Mouse (Mus musculus): ENCODE measurements around the gene Tsc22d4. TPM values are rescaled to one million over a fixed set of nuclear protein-coding genes. Genes with fewer than 3 reads are reported as not detected.

The Tsc22d4 gene
- polyA plus RNA-seq, 1 experiment, result 32.4 TPM

- Histone ChIP-seq H3ac (ENCODE audit: control insufficient read depth, insufficient read length, low read depth) (no peak overlapping the region), H3K79me3 (ENCODE audit: low read depth) (no peaks in the 10 kb centered on the region), H3K4me3 (ENCODE audit: insufficient read depth, poor library complexity, severe bottlenecking) (no peak overlapping the region), H3K36me3 (ENCODE audit: control insufficient read depth, insufficient read depth) (no peaks in the 10 kb centered on the region), H3K27me3 (ENCODE audit: control insufficient read depth, insufficient read depth, insufficient read length) (no peaks in the 10 kb centered on the region), H3K79me2 (ENCODE audit: control insufficient read depth, insufficient read depth) (no peaks in the 10 kb centered on the region)
- TF ChIP-seq CEBPB (IDR thresholded peaks at IDR 0.05; ENCODE audit: low read depth) (no peak), USF1 (IDR thresholded peaks at IDR 0.05; ENCODE audit: low read depth) (no peak), MYOD1 (IDR thresholded peaks at IDR 0.05; ENCODE audit: control insufficient read depth, insufficient read length, low read depth) (no peak), CTCF (IDR thresholded peaks at IDR 0.05; ENCODE audit: control insufficient read depth, insufficient read depth, insufficient read length) (no peak), MYOG (IDR thresholded peaks at IDR 0.05; ENCODE audit: control insufficient read depth, extremely low read depth, insufficient read length) (no peak), MAX (IDR thresholded peaks at IDR 0.05) (no peak), FOSL1 (IDR thresholded peaks at IDR 0.05; ENCODE audit: insufficient read depth, low read length, poor library complexity, severe bottlenecking) (no peak)
Observed at GRCm38 (mm10) chr5:137723840-137724239, 21.7 kb upstream of the Tsc22d4 start.

- TF ChIP-seq MAX (IDR thresholded peaks at IDR 0.05) (no peak), MYOD1 (IDR thresholded peaks at IDR 0.05; ENCODE audit: control insufficient read depth, insufficient read length, low read depth) (no peak)
- no peak overlapping the region for H3ac ChIP-seq (ENCODE audit: control insufficient read depth, insufficient read length, low read depth)
- H3K79me2 ChIP-seq (ENCODE audit: control insufficient read depth, insufficient read depth), result no peaks in the 10 kb centered on the region
- H3K36me3 ChIP-seq (ENCODE audit: control insufficient read depth, insufficient read depth), result no peaks in the 10 kb centered on the region
- H3K79me3 ChIP-seq (ENCODE audit: low read depth), result no peaks in the 10 kb centered on the region
- no peak overlapping the region for H3K4me3 ChIP-seq (ENCODE audit: insufficient read depth, poor library complexity, severe bottlenecking)
- no peaks in the 10 kb centered on the region for H3K27me3 ChIP-seq (ENCODE audit: control insufficient read depth, insufficient read depth, insufficient read length)
Observed at GRCm38 (mm10) chr5:137726767-137727166, 18.8 kb upstream of the Tsc22d4 start.

- H3K79me2 ChIP-seq (ENCODE audit: control insufficient read depth, insufficient read depth), result no peaks in the 10 kb centered on the region
- no peak overlapping the region for H3ac ChIP-seq (ENCODE audit: control insufficient read depth, insufficient read length, low read depth)
- no peaks in the 10 kb centered on the region for H3K79me3 ChIP-seq (ENCODE audit: low read depth)
- H3K27me3 ChIP-seq (ENCODE audit: control insufficient read depth, insufficient read depth, insufficient read length), result no peaks in the 10 kb centered on the region
- no peak overlapping the region for H3K4me3 ChIP-seq (ENCODE audit: insufficient read depth, poor library complexity, severe bottlenecking)
- no peaks in the 10 kb centered on the region for H3K36me3 ChIP-seq (ENCODE audit: control insufficient read depth, insufficient read depth)
- TF ChIP-seq CEBPB (IDR thresholded peaks at IDR 0.05; ENCODE audit: low read depth), result no peak
- TF ChIP-seq MYOG (IDR thresholded peaks at IDR 0.05; ENCODE audit: control insufficient read depth, extremely low read depth, insufficient read length), result no peak
- no peak for TF ChIP-seq CTCF (IDR thresholded peaks at IDR 0.05; ENCODE audit: control insufficient read depth, insufficient read depth, insufficient read length)
- no peak for TF ChIP-seq USF1 (IDR thresholded peaks at IDR 0.05; ENCODE audit: low read depth)
- TF ChIP-seq MYOD1 (IDR thresholded peaks at IDR 0.05; ENCODE audit: control insufficient read depth, insufficient read length, low read depth), result no peak
- TF ChIP-seq MAX (IDR thresholded peaks at IDR 0.05), result no peak
- no peak for TF ChIP-seq FOSL1 (IDR thresholded peaks at IDR 0.05; ENCODE audit: insufficient read depth, low read length, poor library complexity, severe bottlenecking)
Observed at GRCm38 (mm10) chr5:137733638-137734288, 11.8 kb upstream of the Tsc22d4 start.

GRCm38 (mm10) chr5:137734289-137735061, 11.1 kb upstream of the Tsc22d4 start:
- Histone ChIP-seq H3K27me3 (ENCODE audit: control insufficient read depth, insufficient read depth, insufficient read length) (no peaks in the 10 kb centered on the region), H3K36me3 (ENCODE audit: control insufficient read depth, insufficient read depth) (no peaks in the 10 kb centered on the region), H3K79me3 (ENCODE audit: low read depth) (no peaks in the 10 kb centered on the region), H3ac (ENCODE audit: control insufficient read depth, insufficient read length, low read depth) (no peak overlapping the region), H3K4me3 (ENCODE audit: insufficient read depth, poor library complexity, severe bottlenecking) (no peak overlapping the region), H3K79me2 (ENCODE audit: control insufficient read depth, insufficient read depth) (no peaks in the 10 kb centered on the region)
- TF ChIP-seq FOSL1 (IDR thresholded peaks at IDR 0.05; ENCODE audit: insufficient read depth, low read length, poor library complexity, severe bottlenecking) (no peak), MAX (IDR thresholded peaks at IDR 0.05) (no peak), CEBPB (IDR thresholded peaks at IDR 0.05; ENCODE audit: low read depth) (no peak), CTCF (IDR thresholded peaks at IDR 0.05; ENCODE audit: control insufficient read depth, insufficient read depth, insufficient read length) (no peak), USF1 (IDR thresholded peaks at IDR 0.05; ENCODE audit: low read depth) (no peak), MYOD1 (IDR thresholded peaks at IDR 0.05; ENCODE audit: control insufficient read depth, insufficient read length, low read depth) (no peak)

GRCm38 (mm10) chr5:137737400-137737940, 8.1 kb upstream of the Tsc22d4 start:
- no peaks in the 10 kb centered on the region for H3K36me3 ChIP-seq (ENCODE audit: control insufficient read depth, insufficient read depth)

More at GRCm38 (mm10) chr5:137737400-137737940, 8.1 kb upstream of the Tsc22d4 start:
- Histone ChIP-seq H3K79me2 (ENCODE audit: control insufficient read depth, insufficient read depth) (no peaks in the 10 kb centered on the region), H3ac (ENCODE audit: control insufficient read depth, insufficient read length, low read depth) (no peak overlapping the region), H3K79me3 (ENCODE audit: low read depth) (no peaks in the 10 kb centered on the region), H3K27me3 (ENCODE audit: control insufficient read depth, insufficient read depth, insufficient read length) (no peaks in the 10 kb centered on the region), H3K4me3 (ENCODE audit: insufficient read depth, poor library complexity, severe bottlenecking) (no peak overlapping the region)
- no peak for TF ChIP-seq CTCF (IDR thresholded peaks at IDR 0.05; ENCODE audit: control insufficient read depth, insufficient read depth, insufficient read length)
- no peak for TF ChIP-seq USF1 (IDR thresholded peaks at IDR 0.05; ENCODE audit: low read depth)
- no peak for TF ChIP-seq MAX (IDR thresholded peaks at IDR 0.05)
- TF ChIP-seq CEBPB (IDR thresholded peaks at IDR 0.05; ENCODE audit: low read depth), result no peak
- TF ChIP-seq MYOG (IDR thresholded peaks at IDR 0.05; ENCODE audit: control insufficient read depth, extremely low read depth, insufficient read length), result no peak
- no peak for TF ChIP-seq FOSL1 (IDR thresholded peaks at IDR 0.05; ENCODE audit: insufficient read depth, low read length, poor library complexity, severe bottlenecking)
- TF ChIP-seq MYOD1 (IDR thresholded peaks at IDR 0.05; ENCODE audit: control insufficient read depth, insufficient read length, low read depth), result no peak

All from C2C12 (cell line).